Mouse (Mus musculus): Measurements from ENCODE around the gene Epb41l2. TPM values are rescaled to one million over a fixed set of nuclear protein-coding genes. Genes with fewer than 3 reads are reported as not detected.

The Epb41l2 gene
- polyA plus RNA-seq, 1 experiment from 2014 or later = 23.6 TPM

DNA sequence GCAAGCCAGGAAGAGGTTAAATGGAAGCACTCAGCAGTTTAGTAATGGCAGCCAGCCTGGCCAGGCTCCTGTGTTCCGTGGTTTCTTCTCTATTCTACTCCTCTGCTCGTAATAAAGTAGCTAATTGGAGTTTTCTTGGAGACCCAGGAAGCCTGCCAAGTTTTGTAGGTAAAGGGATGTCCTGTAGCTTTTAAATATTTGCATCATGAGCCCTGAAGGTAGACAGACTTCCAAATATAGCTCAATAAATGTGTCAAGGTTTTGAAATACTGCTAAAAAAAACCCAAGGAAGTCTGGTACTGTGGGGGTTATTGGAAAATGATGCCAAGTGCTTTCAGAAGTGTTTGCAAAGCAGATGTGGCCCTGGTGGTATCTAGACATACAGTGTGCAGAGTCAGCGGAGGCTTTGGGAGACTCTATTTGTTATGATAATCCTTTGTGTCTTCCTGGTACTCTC is 12.3 kb downstream of the Epb41l2 start:
- Histone ChIP-seq H3K27me3 (ENCODE audit: control insufficient read depth, insufficient read depth, low read length) (no peaks in the 10 kb centered on the region), H3K27ac (replicated peaks; ENCODE audit: low read depth, low read length) (no peak overlapping the region), H3K9me3 (ENCODE audit: control insufficient read depth, low read length) (no peaks in the 10 kb centered on the region), H3K4me3 (replicated peaks; ENCODE audit: low read depth, low read length) (no peak overlapping the region), H3K36me3 (ENCODE audit: control insufficient read depth, insufficient read depth, low read length) (no peaks in the 10 kb centered on the region), H3K4me2 (ENCODE audit: low read length) (no peak overlapping the region), H3K9ac (replicated peaks; ENCODE audit: low read length) (no peak overlapping the region), H3K4me1 (ENCODE audit: control insufficient read depth, insufficient read depth, low read length) (0 out of 2 replicates have a peak, but pooled peaks cover 3% of the 10 kb centered on the region)
- peak; percentile 36 for DNase-seq
- WGBS = 11% methylated on average over 3 of the region's 3 CpGs
- ATAC-seq (ENCODE audit: low FRiP score, low TSS enrichment) = no peak

DNA sequence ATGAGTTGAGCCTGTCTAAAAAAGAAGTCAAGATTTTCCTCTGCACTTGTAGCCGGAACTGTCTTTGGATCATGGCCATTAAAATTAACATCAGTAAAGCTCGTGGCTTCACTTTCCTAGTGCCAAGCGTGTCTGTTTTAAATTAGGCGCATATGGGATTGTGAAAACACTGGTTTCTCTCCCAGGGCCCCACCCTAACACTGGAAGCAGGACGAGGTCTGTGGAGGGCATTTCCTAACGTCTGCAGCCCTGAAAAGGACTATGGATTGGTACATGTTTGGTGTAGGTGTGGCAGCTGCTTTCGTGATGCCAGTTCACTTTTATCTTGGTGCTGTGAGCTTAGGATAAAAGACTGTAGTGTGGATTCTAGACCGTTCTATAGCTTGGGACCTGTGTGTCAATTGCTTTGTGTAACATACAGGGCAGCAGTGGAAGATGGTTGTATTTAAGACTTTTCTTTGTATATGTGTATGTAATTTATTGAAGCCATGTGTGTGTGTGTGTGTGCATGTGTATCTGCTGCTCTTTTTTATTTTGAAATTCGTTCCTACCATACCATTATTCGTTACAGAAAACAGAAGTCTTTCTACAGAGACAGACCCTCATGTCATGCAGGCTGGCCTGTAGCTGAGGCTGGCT is 13.0 kb downstream of the Epb41l2 start:
- Histone ChIP-seq H3K27me3 (ENCODE audit: control insufficient read depth, insufficient read depth, low read length) (no peaks in the 10 kb centered on the region), H3K4me3 (replicated peaks; ENCODE audit: low read depth, low read length) (no peak overlapping the region), H3K9me3 (ENCODE audit: control insufficient read depth, low read length) (no peaks in the 10 kb centered on the region), H3K36me3 (ENCODE audit: control insufficient read depth, insufficient read depth, low read length) (no peaks in the 10 kb centered on the region), H3K4me2 (ENCODE audit: low read length) (no peak overlapping the region), H3K27ac (replicated peaks; ENCODE audit: low read depth, low read length) (no peak overlapping the region), H3K4me1 (ENCODE audit: control insufficient read depth, insufficient read depth, low read length) (0 out of 2 replicates have a peak, but pooled peaks cover 3% of the 10 kb centered on the region), H3K9ac (replicated peaks; ENCODE audit: low read length) (no peak overlapping the region)
- no peak for ATAC-seq (ENCODE audit: low FRiP score, low TSS enrichment)
- WGBS = 41% methylated on average over 10 of the region's 10 CpGs
- peak; percentile 26 for DNase-seq

DNA sequence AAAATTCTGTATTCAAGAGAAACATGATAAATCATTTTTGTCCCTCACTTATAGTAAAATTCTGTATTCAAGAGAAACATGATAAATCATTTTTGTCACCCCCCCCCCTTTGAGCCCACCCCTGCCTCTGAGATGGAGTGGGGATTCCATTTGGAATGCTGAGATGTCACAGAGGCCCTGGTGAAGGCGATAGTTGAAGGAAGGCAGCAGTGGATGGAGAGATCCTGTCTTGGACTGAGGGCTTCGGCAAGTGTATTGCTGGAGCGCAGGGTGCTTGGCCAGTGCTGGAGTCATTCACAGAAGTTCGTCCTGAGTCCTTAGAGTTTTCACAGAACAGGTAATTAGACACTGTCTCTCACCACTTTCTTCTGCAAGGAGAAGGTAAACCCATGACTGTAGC is 15.4 kb downstream of the Epb41l2 start:
- no peaks in the 10 kb centered on the region for H3K9me3 ChIP-seq (ENCODE audit: control insufficient read depth, low read length)
- H3K36me3 ChIP-seq (ENCODE audit: control insufficient read depth, insufficient read depth, low read length) = no peaks in the 10 kb centered on the region
- DNase-seq = no peak
- H3K27me3 ChIP-seq (ENCODE audit: control insufficient read depth, insufficient read depth, low read length) = no peaks in the 10 kb centered on the region
- ATAC-seq (ENCODE audit: low FRiP score, low TSS enrichment) = no peak
- no peak overlapping the region for H3K4me3 ChIP-seq (replicated peaks; ENCODE audit: low read depth, low read length)
- 0 out of 2 replicates have a peak, but pooled peaks cover 3% of the 10 kb centered on the region for H3K4me1 ChIP-seq (ENCODE audit: control insufficient read depth, insufficient read depth, low read length)
- 85% methylated on average over 4 of the region's 4 CpGs for WGBS
- H3K4me2 ChIP-seq (ENCODE audit: low read length) = no peak overlapping the region
- no peak overlapping the region for H3K27ac ChIP-seq (replicated peaks; ENCODE audit: low read depth, low read length)
- no peak overlapping the region for H3K9ac ChIP-seq (replicated peaks; ENCODE audit: low read length)

DNA sequence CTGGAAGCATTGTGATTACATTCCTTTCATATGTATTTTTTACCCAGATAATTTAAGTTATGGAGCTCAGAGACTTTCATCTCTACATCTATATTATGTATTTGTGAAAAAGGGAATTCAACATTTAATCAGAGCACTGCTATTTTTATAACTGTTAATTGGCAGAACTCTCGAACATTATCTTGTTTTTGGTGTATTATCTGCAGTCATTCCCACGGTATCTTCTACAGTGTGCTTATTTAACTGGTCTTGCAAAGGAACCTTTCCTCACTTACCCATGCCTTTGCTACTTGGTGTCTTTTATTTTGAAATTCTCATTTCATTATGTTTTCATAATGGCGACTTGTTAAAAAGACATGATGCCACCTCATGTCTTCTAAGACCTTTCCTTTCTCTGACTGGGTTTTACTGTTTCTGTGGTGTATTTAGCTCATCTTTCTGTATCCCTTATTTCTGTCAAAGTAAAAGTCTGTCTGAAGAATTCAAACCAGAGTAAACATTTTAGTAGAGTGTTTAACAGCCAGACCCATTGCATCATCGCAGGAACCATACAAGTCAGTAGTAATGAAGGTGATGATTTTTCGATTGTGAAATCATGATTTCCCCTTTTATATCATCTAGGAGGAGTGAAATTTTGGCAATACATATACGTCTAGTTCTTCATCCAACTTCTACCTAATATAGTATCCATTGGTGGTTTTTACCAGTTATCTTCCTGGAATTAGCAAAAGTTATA is 21.3 kb downstream of the Epb41l2 start:
- H3K4me1 ChIP-seq (ENCODE audit: control insufficient read depth, insufficient read depth, low read length) = no peaks in the 10 kb centered on the region
- DNase-seq (no peak), ATAC-seq (ENCODE audit: low FRiP score, low TSS enrichment) (no peak)
- no peak overlapping the region for H3K4me3 ChIP-seq (replicated peaks; ENCODE audit: low read depth, low read length)
- 94% methylated on average over 6 of the region's 6 CpGs for WGBS
- no peaks in the 10 kb centered on the region for H3K9me3 ChIP-seq (ENCODE audit: control insufficient read depth, low read length)
- H3K9ac ChIP-seq (replicated peaks; ENCODE audit: low read length) = no peak overlapping the region
- H3K36me3 ChIP-seq (ENCODE audit: control insufficient read depth, insufficient read depth, low read length) = no peaks in the 10 kb centered on the region
- no peak overlapping the region for H3K27ac ChIP-seq (replicated peaks; ENCODE audit: low read depth, low read length)
- H3K27me3 ChIP-seq (ENCODE audit: control insufficient read depth, insufficient read depth, low read length) = no peaks in the 10 kb centered on the region
- no peak overlapping the region for H3K4me2 ChIP-seq (ENCODE audit: low read length)

DNA sequence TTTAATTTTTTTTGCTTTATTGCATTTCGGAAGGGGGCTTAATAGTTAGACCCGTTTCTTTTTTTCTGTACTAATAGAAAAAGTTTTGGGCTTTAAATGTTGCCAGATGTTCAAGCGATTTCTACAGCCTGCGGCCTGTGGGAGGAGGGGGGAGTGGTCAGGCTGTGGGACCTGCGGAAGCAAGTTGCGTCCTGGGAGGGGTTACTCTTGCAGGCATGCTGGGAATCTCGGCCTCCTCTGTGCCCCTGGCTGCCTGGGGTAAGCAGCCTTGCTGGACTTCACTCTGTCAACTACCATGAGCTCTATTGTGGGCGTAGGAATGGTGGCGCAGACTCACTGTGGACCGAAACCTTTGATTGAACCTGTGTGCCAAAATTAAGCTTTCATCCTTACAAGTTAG is 22.4 kb downstream of the Epb41l2 start:
- no peak for DNase-seq
- no peak overlapping the region for H3K4me3 ChIP-seq (replicated peaks; ENCODE audit: low read depth, low read length)
- no peak overlapping the region for H3K9ac ChIP-seq (replicated peaks; ENCODE audit: low read length)
- no peak overlapping the region for H3K4me2 ChIP-seq (ENCODE audit: low read length)
- H3K9me3 ChIP-seq (ENCODE audit: control insufficient read depth, low read length) = no peaks in the 10 kb centered on the region
- no peak overlapping the region for H3K27ac ChIP-seq (replicated peaks; ENCODE audit: low read depth, low read length)
- no peaks in the 10 kb centered on the region for H3K36me3 ChIP-seq (ENCODE audit: control insufficient read depth, insufficient read depth, low read length)
- ATAC-seq (ENCODE audit: low FRiP score, low TSS enrichment) = no peak
- H3K4me1 ChIP-seq (ENCODE audit: control insufficient read depth, insufficient read depth, low read length) = no peaks in the 10 kb centered on the region
- no peaks in the 10 kb centered on the region for H3K27me3 ChIP-seq (ENCODE audit: control insufficient read depth, insufficient read depth, low read length)
- 68% methylated on average over 10 of the region's 10 CpGs for WGBS

DNA sequence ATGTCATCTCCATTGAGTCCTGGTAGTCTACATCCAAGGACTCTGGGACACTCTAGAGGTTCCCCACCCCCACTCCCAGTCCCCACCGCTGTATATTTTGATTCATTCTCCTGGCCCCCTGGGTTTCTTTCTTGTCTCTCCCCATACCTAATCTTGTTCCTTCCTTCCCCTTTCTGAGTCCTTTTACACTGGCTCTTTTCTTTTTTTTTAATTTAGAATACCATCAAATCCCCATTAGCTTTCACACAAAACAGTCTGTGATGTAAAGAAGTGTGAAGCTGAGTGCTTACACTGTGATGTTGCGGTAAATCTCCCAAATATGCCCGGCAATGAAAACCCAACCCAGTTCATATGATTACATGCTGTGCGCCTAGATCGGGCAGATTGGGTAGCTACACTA is 23.6 kb downstream of the Epb41l2 start:
- H3K27me3 ChIP-seq (ENCODE audit: control insufficient read depth, insufficient read depth, low read length) = no peaks in the 10 kb centered on the region
- no peaks in the 10 kb centered on the region for H3K36me3 ChIP-seq (ENCODE audit: control insufficient read depth, insufficient read depth, low read length)
- no peak overlapping the region for H3K27ac ChIP-seq (replicated peaks; ENCODE audit: low read depth, low read length)
- no peak overlapping the region for H3K4me2 ChIP-seq (ENCODE audit: low read length)
- H3K4me3 ChIP-seq (replicated peaks; ENCODE audit: low read depth, low read length) = no peak overlapping the region
- 75% methylated on average over 5 of the region's 5 CpGs for WGBS
- no peak overlapping the region for H3K9ac ChIP-seq (replicated peaks; ENCODE audit: low read length)
- H3K4me1 ChIP-seq (ENCODE audit: control insufficient read depth, insufficient read depth, low read length) = no peaks in the 10 kb centered on the region
- no peak for ATAC-seq (ENCODE audit: low FRiP score, low TSS enrichment)
- no peak for DNase-seq
- no peaks in the 10 kb centered on the region for H3K9me3 ChIP-seq (ENCODE audit: control insufficient read depth, low read length)

DNA sequence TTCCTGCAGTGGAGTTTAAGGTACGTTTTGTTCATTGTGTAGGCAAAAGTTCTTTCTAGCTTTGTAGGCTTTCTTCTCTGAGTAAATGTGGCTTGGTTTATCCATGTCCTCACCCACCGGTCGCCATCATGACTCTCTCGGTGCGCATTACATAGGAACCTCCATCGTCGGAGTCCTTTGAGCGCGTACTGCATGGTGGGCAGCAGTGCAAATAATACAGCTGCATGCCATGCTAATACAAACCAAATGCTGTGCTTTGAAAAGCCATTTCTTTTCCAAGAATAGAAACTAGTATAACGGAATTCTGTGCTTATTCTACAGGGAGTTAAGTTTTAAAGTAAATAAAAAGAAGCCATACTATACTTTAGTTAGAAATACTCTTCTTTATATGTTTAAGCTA is 24.8 kb downstream of the Epb41l2 start:
- no peak overlapping the region for H3K27ac ChIP-seq (replicated peaks; ENCODE audit: low read depth, low read length)
- H3K4me1 ChIP-seq (ENCODE audit: control insufficient read depth, insufficient read depth, low read length) = no peaks in the 10 kb centered on the region
- no peak overlapping the region for H3K4me3 ChIP-seq (replicated peaks; ENCODE audit: low read depth, low read length)
- no peaks in the 10 kb centered on the region for H3K9me3 ChIP-seq (ENCODE audit: control insufficient read depth, low read length)
- no peaks in the 10 kb centered on the region for H3K36me3 ChIP-seq (ENCODE audit: control insufficient read depth, insufficient read depth, low read length)
- H3K9ac ChIP-seq (replicated peaks; ENCODE audit: low read length) = no peak overlapping the region
- ATAC-seq (ENCODE audit: low FRiP score, low TSS enrichment) (no peak), DNase-seq (no peak)
- H3K4me2 ChIP-seq (ENCODE audit: low read length) = no peak overlapping the region
- 89% methylated on average over 10 of the region's 10 CpGs for WGBS
- no peaks in the 10 kb centered on the region for H3K27me3 ChIP-seq (ENCODE audit: control insufficient read depth, insufficient read depth, low read length)

GRCm38 (mm10) chr10:25385811-25386580 is 26.4 kb downstream of the Epb41l2 start:
- Histone ChIP-seq H3K36me3 (ENCODE audit: control insufficient read depth, insufficient read depth, low read length) (no peaks in the 10 kb centered on the region), H3K9me3 (ENCODE audit: control insufficient read depth, low read length) (no peaks in the 10 kb centered on the region), H3K9ac (replicated peaks; ENCODE audit: low read length) (no peak overlapping the region), H3K27ac (replicated peaks; ENCODE audit: low read depth, low read length) (no peak overlapping the region), H3K27me3 (ENCODE audit: control insufficient read depth, insufficient read depth, low read length) (no peaks in the 10 kb centered on the region), H3K4me2 (ENCODE audit: low read length) (no peak overlapping the region), H3K4me1 (ENCODE audit: control insufficient read depth, insufficient read depth, low read length) (no peaks in the 10 kb centered on the region), H3K4me3 (replicated peaks; ENCODE audit: low read depth, low read length) (no peak overlapping the region)
- no peak for DNase-seq
- 56% methylated on average over 13 of the region's 13 CpGs for WGBS
- no peak for ATAC-seq (ENCODE audit: low FRiP score, low TSS enrichment)
